Mouse (Mus musculus) megakaryocyte, embryonic 14.5 days (primary cell): Measurements from ENCODE around the gene Il22ra2.

ENCODE experiments used
- FLI1 ChIP-seq: IDR thresholded peaks from 2 replicates; pipeline ENCODE4 v1.6.1; 2012; ENCODE audit warnings: low read length, inconsistent platforms, mixed read lengths
- GATA1 ChIP-seq: IDR thresholded peaks from 3 replicates; pipeline ENCODE4 v1.6.1; 2012; ENCODE audit warnings: mixed read lengths, low read length, inconsistent platforms, borderline replicate concordance

- TF ChIP-seq GATA1: no peak
- TF ChIP-seq FLI1: no peak
These were observed 44.2 kb upstream of the Il22ra2 start for GRCm38 (mm10) chr10:19577571-19577970.
